Mouse (Mus musculus) midbrain, postnatal 0 days (tissue): ENCODE measurements around the gene Gpr75. TPM values are rescaled to one million over a fixed set of nuclear protein-coding genes. Genes with fewer than 3 reads are reported as not detected.
A peak's percentile ranks its signal among the peaks of the same experiment; 100 is the strongest.

Experiments used
- ATAC-seq: fragments of 200-750 bp; cut with Nextera tagmentation; 2 replicates; pipeline ENCODE4 v1.8.0; 2017; ENCODE audit warnings: moderate number of reproducible peaks, mild to moderate bottlenecking, moderate TSS enrichment, moderate library complexity; ENCODE audit not compliant: low FRiP score
- DNase-seq: peaks from one replicate; pipeline ENCODE4 v3.0.0-alpha.2; 2015; ENCODE audit warnings: low spot score
- H3K27ac ChIP-seq: fragments of 300-500 bp; sonication (generic); 2 replicates; pipeline ENCODE4 v1.5.1; 2014; ENCODE audit warnings: low read depth, mild to moderate bottlenecking, low read length, mixed read lengths
- H3K27me3 ChIP-seq: fragments of 300-500 bp; sonication (generic); 2 replicates; pipeline ENCODE4 v1.6.1; 2014; ENCODE audit warnings: low read length, control low read depth, mixed read lengths; ENCODE audit not compliant: insufficient read depth
- H3K36me3 ChIP-seq: fragments of 300-500 bp; sonication (generic); 2 replicates; pipeline ENCODE4 v1.6.1; 2014; ENCODE audit warnings: low read length, control low read depth, mixed read lengths; ENCODE audit not compliant: insufficient read depth
- H3K4me1 ChIP-seq: fragments of 300-500 bp; sonication (generic); 2 replicates; pipeline ENCODE4 v1.6.1; 2014; ENCODE audit warnings: mild to moderate bottlenecking, control low read depth, antibody characterized with exemption, low read length, mixed read lengths; ENCODE audit not compliant: insufficient read depth
- H3K4me2 ChIP-seq: fragments of 300-500 bp; sonication (generic); 2 replicates; pipeline ENCODE4 v1.6.1; 2014; ENCODE audit warnings: low read depth, mild to moderate bottlenecking, low read length, mixed read lengths; ENCODE audit not compliant: poor library complexity, severe bottlenecking
- H3K4me3 ChIP-seq: fragments of 300-500 bp; sonication (generic); 2 replicates; pipeline ENCODE4 v1.5.1; 2014; ENCODE audit warnings: low read depth, mild to moderate bottlenecking, low read length, moderate library complexity
- H3K9ac ChIP-seq: fragments of 300-500 bp; sonication (generic); replicated peaks from 2 replicates; pipeline ENCODE4 v1.6.1; 2014; ENCODE audit warnings: mild to moderate bottlenecking, low read length, moderate library complexity, mixed read lengths; ENCODE audit not compliant: poor library complexity, severe bottlenecking
- H3K9me3 ChIP-seq: fragments of 300-500 bp; sonication (generic); 2 replicates; pipeline ENCODE4 v1.6.1; 2016; ENCODE audit warnings: low read length, control low read depth
- CTCF ChIP-seq: IDR thresholded peaks from 2 replicates; pipeline ENCODE4 v1.5.1; 2016; ENCODE audit warnings: antibody characterized with exemption, mild to moderate bottlenecking
- WGBS: fragments of 180-500 bp; shearing (Covaris S2); extraction: QIAGEN DNeasy Blood & Tissue Kit; methylation state at CpG from one replicate; pipeline ENCODE4 v1.1.7; 2014; 5-methylcytosine and 5-hydroxymethylcytosine counted together
- polyA plus RNA-seq: library from polyadenylated mRNA; unstranded; fragments of >200 nt; fragmentation: Nextera tagmentation; extraction: Ambion mirVana; gene quantifications from 2 replicates; pipeline ENCODE4 v1.2.1, GENCODE M21; 2015
- total RNA-seq: library from RNA; depleted of rRNA; stranded (reverse); fragments of >200 nt; gene quantifications from 2 replicates; pipeline ENCODE4 v1.2.3, GENCODE M21; 2014; rRNA removed

The Gpr75 gene
- total RNA-seq = 14.3 and 15.2 TPM in 2 replicates
- polyA plus RNA-seq = 6.0 and 7.3 TPM in 2 replicates

- Histone ChIP-seq H3K4me1 (no peaks in the 10 kb centered on the region), H3K36me3 (peaks cover 1% of the 10 kb centered on the region; the same call in 1 of the 2 replicates), H3K27me3 (no peaks in the 10 kb centered on the region), H3K4me2 (peak within 1 kb of the TSS; percentile 57), H3K4me3 (peak within 1 kb of the TSS; percentile 63), H3K9ac (peak within 1 kb of the TSS; percentile 89), H3K27ac (peak within 1 kb of the TSS; percentile 93), H3K9me3 (no peaks in the 10 kb centered on the region)
- ATAC-seq (peak; percentile 95), DNase-seq (peak; percentile 66)
- TF ChIP-seq CTCF = peak; percentile 24; the same call in 1 of the 2 replicates
- WGBS = 2% methylated on average over 40 of the region's 41 CpGs
Measured at GRCm38 (mm10) chr11:30885171-30885871, at the start of gene Gpr75, which contains the start of gene Asb3. TSS of gene Gpr75 (plus strand) at chr11:30885358. TSS of gene Asb3 (plus strand) at chr11:30885416.

GRCm38 (mm10) chr11:30838793-30839192 lies 46.4 kb upstream of the Gpr75 start:
- no peak overlapping the region for H3K9ac ChIP-seq
- H3K4me1 ChIP-seq = no peaks in the 10 kb centered on the region
- no peaks in the 10 kb centered on the region for H3K27me3 ChIP-seq
- WGBS = 94% methylated on average over 2 of the region's 2 CpGs
- TF ChIP-seq CTCF = no peak
- no peak overlapping the region for H3K4me2 ChIP-seq
- no peak overlapping the region for H3K27ac ChIP-seq
- DNase-seq = no peak
- no peaks in the 10 kb centered on the region for H3K9me3 ChIP-seq
- H3K4me3 ChIP-seq = no peak overlapping the region
- ATAC-seq = no peak
- H3K36me3 ChIP-seq = peaks cover 23% of the 10 kb centered on the region; the same call in 1 of the 2 replicates

- Histone ChIP-seq H3K27me3 (no peaks in the 10 kb centered on the region), H3K4me2 (no peak overlapping the region), H3K4me3 (no peak overlapping the region), H3K9me3 (no peaks in the 10 kb centered on the region), H3K36me3 (peaks cover 20% of the 10 kb centered on the region), H3K4me1 (no peaks in the 10 kb centered on the region), H3K9ac (no peak overlapping the region), H3K27ac (no peak overlapping the region)
- no peak for TF ChIP-seq CTCF
- DNase-seq (no peak), ATAC-seq (no peak)
- 96% methylated on average over 1 of the region's 1 CpGs for whole genome bisulfite sequencing
Measured at GRCm38 (mm10) chr11:30844355-30844754, 40.8 kb upstream of the Gpr75 start.

- H3K9ac ChIP-seq = no peak overlapping the region
- H3K4me2 ChIP-seq = no peak overlapping the region
- no peak for TF ChIP-seq CTCF
- H3K36me3 ChIP-seq = peaks cover 13% of the 10 kb centered on the region
- no peaks in the 10 kb centered on the region for H3K4me1 ChIP-seq
- H3K27me3 ChIP-seq = no peaks in the 10 kb centered on the region
- no peak for DNase-seq
- ATAC-seq = no peak
- no peak overlapping the region for H3K27ac ChIP-seq
- H3K4me3 ChIP-seq = no peak overlapping the region
- H3K9me3 ChIP-seq = no peaks in the 10 kb centered on the region
Measured at GRCm38 (mm10) chr11:30872425-30872824, 12.7 kb upstream of the Gpr75 start.

- no peak overlapping the region for H3K27ac ChIP-seq
- DNase-seq (no peak), ATAC-seq (no peak)
- H3K27me3 ChIP-seq = no peaks in the 10 kb centered on the region
- no peak overlapping the region for H3K9ac ChIP-seq
- H3K9me3 ChIP-seq = no peaks in the 10 kb centered on the region
- H3K4me3 ChIP-seq = no peak overlapping the region
- peaks cover 14% of the 10 kb centered on the region; the same call in 1 of the 2 replicates for H3K36me3 ChIP-seq
- H3K4me2 ChIP-seq = no peak overlapping the region
- H3K4me1 ChIP-seq = no peaks in the 10 kb centered on the region
- no peak for TF ChIP-seq CTCF
- WGBS = 93% methylated on average over 2 of the region's 2 CpGs
Measured at GRCm38 (mm10) chr11:30888153-30888552, 3.0 kb downstream of the Gpr75 start.

GRCm38 (mm10) chr11:30896201-30896600 lies 11.0 kb downstream of the Gpr75 start:
- H3K36me3 ChIP-seq = peaks cover 13% of the 10 kb centered on the region
- 94% methylated on average over 1 of the region's 1 CpGs for WGBS
- no peak for TF ChIP-seq CTCF
- no peaks in the 10 kb centered on the region for H3K4me1 ChIP-seq
- H3K9ac ChIP-seq = no peak overlapping the region
- H3K4me3 ChIP-seq = no peak overlapping the region
- no peak overlapping the region for H3K4me2 ChIP-seq
- H3K27ac ChIP-seq = no peak overlapping the region
- H3K9me3 ChIP-seq = no peaks in the 10 kb centered on the region
- H3K27me3 ChIP-seq = no peaks in the 10 kb centered on the region
- ATAC-seq (no peak), DNase-seq (no peak)
